Mouse (Mus musculus): Measurements from ENCODE around the gene Ttll1.

The Ttll1 gene

DNA sequence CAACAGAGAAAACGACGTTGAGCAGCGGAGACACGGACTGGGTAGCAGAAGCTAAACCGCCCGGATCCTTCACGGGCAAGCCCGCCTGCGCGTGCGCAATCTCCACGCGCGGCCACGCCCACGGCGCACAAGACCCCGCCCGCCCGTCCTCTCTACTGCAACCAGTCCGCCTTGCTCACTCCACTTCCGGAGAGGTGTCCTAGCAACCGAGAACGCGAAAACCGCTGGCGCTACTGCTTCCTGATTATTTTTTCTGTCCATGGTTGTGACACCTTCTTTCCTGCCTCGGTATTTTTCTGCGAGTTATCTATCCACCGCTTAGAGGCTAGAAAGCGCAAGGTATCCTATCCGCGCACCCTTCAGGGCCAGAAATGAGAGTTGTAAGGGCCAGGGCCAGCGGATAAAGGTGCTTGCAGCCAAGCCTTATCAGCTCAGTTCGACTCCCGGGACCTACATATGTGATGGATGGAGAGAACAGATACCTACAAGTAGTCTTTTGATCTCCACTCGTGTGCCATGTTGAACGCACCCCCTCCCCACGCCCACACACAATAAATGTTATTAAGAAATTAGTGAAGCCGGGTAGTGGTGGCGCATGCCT, at the start of gene Ttll1:
Gene Ttll1 (minus strand): TSS at position 89 of the 601 bp plus-strand sequence.
- in situ Hi-C loops (cut with MboI; ENCODE audit: unreplicated experiment in 2 of 2) = loop anchor here (5.0 to 25.0 kb wide), 8 partner anchors 91 to 1249 kb away; partner anchors contain the start of genes Sept3 (in 2 of the 2) and 1500009C09Rik (in 1 of the 2)

GRCm38 (mm10) chr15:83555161-83555974, 44.7 kb upstream of the Ttll1 start:
- in situ Hi-C loops (cut with MboI; ENCODE audit: unreplicated experiment in 2 of 2) = loop anchor here in 1 of 2 experiments (5.0 kb wide), 1 partner anchor 37 kb away; no protein-coding TSS in a partner anchor

GRCm38 (mm10) chr15:83553831-83554230, 43.1 kb upstream of the Ttll1 start:
- in situ Hi-C loops (cut with MboI; ENCODE audit: unreplicated experiment in 2 of 2) = no loop called here

GRCm38 (mm10) chr15:83550137-83550536, 39.4 kb upstream of the Ttll1 start:
- in situ Hi-C loops (cut with MboI; ENCODE audit: unreplicated experiment in 2 of 2) = no loop called here

GRCm38 (mm10) chr15:83547144-83547543, 36.5 kb upstream of the Ttll1 start:
- in situ Hi-C loops (cut with MboI; ENCODE audit: unreplicated experiment in 2 of 2) = loop anchor here in 1 of 2 experiments (25.0 kb wide), 2 partner anchors 190 to 515 kb away; partner anchors contain the start of genes Efcab6 and Scube1

DNA sequence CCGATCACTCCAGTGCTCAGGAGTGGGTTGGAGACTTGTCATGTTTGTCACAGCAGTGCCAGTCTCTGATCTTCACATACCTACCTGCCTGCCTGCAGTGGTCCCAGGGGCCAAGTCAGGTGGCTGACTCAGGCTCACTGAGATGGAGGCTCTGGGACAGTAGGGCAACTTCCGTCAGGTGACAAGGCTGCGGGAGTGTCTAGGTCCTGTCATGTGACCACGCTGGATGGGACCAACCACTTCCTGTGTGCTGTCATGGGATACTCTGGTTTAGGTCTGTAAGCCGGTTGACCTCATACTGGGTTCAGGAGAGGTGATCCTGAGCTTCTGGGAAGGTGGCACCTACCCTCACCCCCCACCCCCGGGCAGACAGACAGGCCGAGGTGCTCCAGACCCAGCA, 35.3 kb upstream of the Ttll1 start:
- in situ Hi-C loops (cut with MboI; ENCODE audit: unreplicated experiment in 2 of 2) = loop anchor here in 1 of 2 experiments (25.0 kb wide), 2 partner anchors 191 to 516 kb away; partner anchors contain the start of genes Efcab6 and Scube1

DNA sequence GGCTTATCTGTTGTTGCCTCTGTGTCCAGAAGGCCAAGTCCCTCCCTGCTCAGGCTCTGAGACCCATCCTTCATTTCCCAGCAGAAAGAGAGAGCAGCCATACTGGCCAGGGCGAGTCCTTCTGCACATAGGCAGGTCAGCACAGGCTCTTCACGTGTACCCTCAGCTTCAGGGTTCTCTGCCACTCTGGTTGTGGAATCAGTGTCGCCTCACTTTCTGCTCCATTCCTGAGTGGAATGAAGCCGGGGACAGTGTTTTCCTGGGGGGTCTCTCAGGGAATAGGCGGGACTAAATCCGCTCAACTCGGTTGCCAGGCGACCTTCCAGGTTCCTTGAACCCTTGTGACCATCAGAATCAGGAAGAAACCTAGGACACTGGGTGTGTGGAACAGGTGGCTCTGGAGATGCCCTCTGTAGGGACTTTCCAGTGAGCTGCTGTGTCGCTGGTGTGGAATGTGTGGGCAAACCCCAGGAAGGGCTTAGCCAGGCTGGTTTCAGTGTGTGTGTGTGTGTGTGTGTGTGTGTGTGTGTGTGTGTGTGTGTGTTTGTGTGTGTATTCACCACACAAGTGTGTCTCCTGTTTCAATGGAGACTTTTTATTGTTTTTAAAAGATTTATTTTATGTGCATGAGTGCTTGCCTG, 31.1 kb upstream of the Ttll1 start:
- in situ Hi-C loops (cut with MboI; ENCODE audit: unreplicated experiment in 2 of 2) = loop anchor here in 1 of 2 experiments (25.0 kb wide), 2 partner anchors 196 to 521 kb away; partner anchors contain the start of genes Efcab6 and Scube1

- in situ Hi-C loops (cut with MboI; ENCODE audit: unreplicated experiment in 2 of 2) = loop anchor here in 1 of 2 experiments (25.0 kb wide), 2 partner anchors 197 to 522 kb away; partner anchors contain the start of genes Efcab6 and Scube1
Observed at GRCm38 (mm10) chr15:83539905-83540304, 29.2 kb upstream of the Ttll1 start.

GRCm38 (mm10) chr15:83538855-83539254, 28.2 kb upstream of the Ttll1 start:
- in situ Hi-C loops (cut with MboI; ENCODE audit: unreplicated experiment in 2 of 2) = loop anchor here in 1 of 2 experiments (25.0 kb wide), 2 partner anchors 198 to 523 kb away; partner anchors contain the start of genes Efcab6 and Scube1

DNA sequence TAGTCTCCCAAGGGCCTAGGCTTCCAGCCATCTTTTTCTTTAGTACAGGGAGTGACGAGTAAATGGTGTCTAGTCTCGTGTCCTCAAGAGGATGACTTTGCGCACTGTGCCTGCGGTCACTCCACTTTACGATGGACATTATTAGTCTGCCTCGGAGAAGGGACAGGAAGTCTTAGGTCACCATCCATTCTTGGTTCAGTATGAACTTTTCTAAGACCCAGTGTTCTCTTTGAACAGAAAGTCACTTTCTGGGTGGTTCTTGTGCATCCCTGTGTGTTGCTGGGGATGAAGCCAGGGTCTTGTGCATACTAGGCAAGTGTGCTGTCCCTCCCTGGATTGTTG, 25.2 kb upstream of the Ttll1 start:
- in situ Hi-C loops (cut with MboI; ENCODE audit: unreplicated experiment in 2 of 2) = loop anchor here in 1 of 2 experiments (25.0 kb wide), 2 partner anchors 201 to 526 kb away; partner anchors contain the start of genes Efcab6 and Scube1

- in situ Hi-C loops (cut with MboI; ENCODE audit: unreplicated experiment in 2 of 2) = loop anchor here in 1 of 2 experiments (25.0 kb wide), 2 partner anchors 202 to 527 kb away; partner anchors contain the start of genes Efcab6 and Scube1
Observed at GRCm38 (mm10) chr15:83534960-83535889, 24.5 kb upstream of the Ttll1 start.

DNA sequence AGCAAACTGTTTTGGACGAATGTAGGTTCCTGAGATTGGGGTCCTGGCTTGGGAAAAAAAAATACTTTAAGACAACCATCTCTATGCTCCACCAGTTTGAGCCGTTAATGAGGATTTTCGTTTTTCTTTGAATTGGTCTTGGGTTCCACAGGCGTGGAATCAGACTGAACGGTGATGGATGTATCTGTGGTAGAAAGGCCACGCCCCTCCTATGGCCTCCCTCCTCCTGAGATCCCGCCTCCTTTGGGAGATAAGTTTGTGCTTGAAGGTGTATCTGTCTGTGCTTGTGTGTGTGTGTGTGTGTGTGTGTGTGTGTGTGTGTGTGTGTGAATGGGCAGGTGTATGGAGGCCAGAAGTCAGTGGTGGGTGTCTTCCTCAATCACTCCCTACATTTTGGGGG, 21.9 kb upstream of the Ttll1 start:
- in situ Hi-C loops (cut with MboI; ENCODE audit: unreplicated experiment in 2 of 2) = loop anchor here in 1 of 2 experiments (25.0 kb wide), 2 partner anchors 205 to 530 kb away; partner anchors contain the start of genes Efcab6 and Scube1

DNA sequence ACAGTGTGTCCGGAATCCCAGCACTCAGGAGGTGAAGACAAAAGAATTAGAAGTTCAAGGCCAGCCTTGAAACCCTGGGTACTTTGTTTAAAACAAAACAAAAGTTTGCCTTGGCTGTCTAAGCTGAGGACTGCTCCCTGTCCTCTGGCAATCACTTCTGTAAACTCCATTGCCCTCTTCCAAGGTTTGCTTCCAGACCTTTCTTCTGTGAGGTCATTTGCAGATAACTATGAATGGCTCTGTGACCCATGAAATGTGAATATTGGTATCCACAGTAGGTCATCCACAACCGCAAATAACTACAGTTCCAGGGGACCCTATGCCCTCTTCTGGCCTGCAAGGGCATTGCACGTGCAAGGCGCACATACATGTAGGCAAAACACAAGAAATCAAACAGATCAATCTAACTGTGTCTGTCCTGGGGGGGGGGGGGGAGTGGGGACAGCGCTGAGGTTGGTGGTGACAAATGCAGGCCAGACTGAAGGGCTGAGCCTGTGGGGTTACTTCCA, 21.3 kb upstream of the Ttll1 start:
- in situ Hi-C loops (cut with MboI; ENCODE audit: unreplicated experiment in 2 of 2) = loop anchor here in 1 of 2 experiments (25.0 kb wide), 2 partner anchors 205 to 530 kb away; partner anchors contain the start of genes Efcab6 and Scube1

DNA sequence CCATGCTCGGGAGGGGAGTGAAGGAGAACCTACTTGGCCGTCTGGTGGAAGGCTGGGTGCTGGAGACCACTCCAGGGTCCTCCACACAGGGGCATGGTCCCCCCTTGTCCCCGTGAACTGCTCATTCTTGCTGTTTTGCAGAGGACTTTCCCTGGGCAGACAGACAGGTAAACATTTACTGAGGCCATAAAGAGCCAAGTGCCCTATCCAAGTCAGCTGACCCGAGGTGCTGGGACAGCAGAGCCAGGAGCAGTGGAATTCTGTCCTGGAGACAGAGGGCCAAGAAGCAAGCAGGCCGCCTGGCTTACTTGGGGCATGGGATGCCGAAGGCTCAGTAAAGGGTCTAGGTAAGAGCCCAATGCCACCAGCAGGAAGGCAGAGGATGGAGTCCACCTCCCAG, 20.0 kb upstream of the Ttll1 start:
- in situ Hi-C loops (cut with MboI; ENCODE audit: unreplicated experiment in 2 of 2) = loop anchor here in 1 of 2 experiments (25.0 kb wide), 2 partner anchors 207 to 532 kb away; partner anchors contain the start of genes Efcab6 and Scube1

DNA sequence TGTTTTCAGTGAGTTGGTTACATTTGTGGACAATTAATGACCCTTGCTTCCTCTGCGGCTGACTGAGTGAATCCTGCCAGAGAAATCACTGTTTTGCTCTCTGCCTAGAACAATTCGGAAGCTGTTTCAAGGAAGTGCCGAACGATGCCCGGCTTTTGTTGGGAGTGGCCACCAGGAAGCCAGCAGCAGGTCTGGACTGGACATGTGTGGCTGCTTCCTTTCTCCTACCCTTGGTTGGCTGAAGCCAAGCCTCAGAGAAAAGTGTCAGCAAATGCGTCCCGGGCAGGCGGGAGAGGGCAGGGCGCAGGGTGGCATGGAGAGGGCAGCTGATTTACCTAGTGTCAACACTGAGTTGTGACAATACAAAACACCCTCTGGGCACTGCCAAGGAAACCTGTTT, 19.5 kb upstream of the Ttll1 start:
- in situ Hi-C loops (cut with MboI; ENCODE audit: unreplicated experiment in 2 of 2) = loop anchor here in 1 of 2 experiments (25.0 kb wide), 2 partner anchors 207 to 532 kb away; partner anchors contain the start of genes Efcab6 and Scube1

DNA sequence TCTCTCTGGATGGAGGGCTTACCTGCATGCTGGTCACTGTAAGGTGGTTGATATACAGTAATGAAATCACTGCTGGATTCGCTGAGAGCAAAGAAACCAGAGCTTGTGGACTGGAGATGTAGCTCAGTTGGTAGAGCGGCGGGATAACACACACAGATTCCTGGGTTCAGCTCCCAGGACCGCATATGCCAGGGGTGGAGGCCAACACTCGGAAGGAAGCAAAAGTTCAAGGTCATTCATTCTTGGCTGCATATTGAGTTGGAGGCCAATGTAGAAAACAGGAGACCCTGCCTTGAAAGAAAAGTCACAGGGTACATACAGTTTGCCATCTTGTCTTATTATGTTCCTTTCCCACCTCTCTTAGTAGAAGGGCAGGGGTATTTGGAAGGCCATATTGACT, 19.1 kb upstream of the Ttll1 start:
- in situ Hi-C loops (cut with MboI; ENCODE audit: unreplicated experiment in 2 of 2) = loop anchor here in 1 of 2 experiments (25.0 kb wide), 2 partner anchors 208 to 533 kb away; partner anchors contain the start of genes Efcab6 and Scube1

GRCm38 (mm10) chr15:83528892-83529291, 18.2 kb upstream of the Ttll1 start:
- in situ Hi-C loops (cut with MboI; ENCODE audit: unreplicated experiment in 2 of 2) = loop anchor here in 1 of 2 experiments (25.0 kb wide), 2 partner anchors 208 to 533 kb away; partner anchors contain the start of genes Efcab6 and Scube1

GRCm38 (mm10) chr15:83527747-83528146, 17.1 kb upstream of the Ttll1 start:
- in situ Hi-C loops (cut with MboI; ENCODE audit: unreplicated experiment in 2 of 2) = loop anchor here in 1 of 2 experiments (25.0 kb wide), 2 partner anchors 210 to 535 kb away; partner anchors contain the start of genes Efcab6 and Scube1

All from v-Abl transformed pro-B cells (cell line).